ENCODE assay signal across 8 mouse cellular contexts in the genomic region with DNA sequence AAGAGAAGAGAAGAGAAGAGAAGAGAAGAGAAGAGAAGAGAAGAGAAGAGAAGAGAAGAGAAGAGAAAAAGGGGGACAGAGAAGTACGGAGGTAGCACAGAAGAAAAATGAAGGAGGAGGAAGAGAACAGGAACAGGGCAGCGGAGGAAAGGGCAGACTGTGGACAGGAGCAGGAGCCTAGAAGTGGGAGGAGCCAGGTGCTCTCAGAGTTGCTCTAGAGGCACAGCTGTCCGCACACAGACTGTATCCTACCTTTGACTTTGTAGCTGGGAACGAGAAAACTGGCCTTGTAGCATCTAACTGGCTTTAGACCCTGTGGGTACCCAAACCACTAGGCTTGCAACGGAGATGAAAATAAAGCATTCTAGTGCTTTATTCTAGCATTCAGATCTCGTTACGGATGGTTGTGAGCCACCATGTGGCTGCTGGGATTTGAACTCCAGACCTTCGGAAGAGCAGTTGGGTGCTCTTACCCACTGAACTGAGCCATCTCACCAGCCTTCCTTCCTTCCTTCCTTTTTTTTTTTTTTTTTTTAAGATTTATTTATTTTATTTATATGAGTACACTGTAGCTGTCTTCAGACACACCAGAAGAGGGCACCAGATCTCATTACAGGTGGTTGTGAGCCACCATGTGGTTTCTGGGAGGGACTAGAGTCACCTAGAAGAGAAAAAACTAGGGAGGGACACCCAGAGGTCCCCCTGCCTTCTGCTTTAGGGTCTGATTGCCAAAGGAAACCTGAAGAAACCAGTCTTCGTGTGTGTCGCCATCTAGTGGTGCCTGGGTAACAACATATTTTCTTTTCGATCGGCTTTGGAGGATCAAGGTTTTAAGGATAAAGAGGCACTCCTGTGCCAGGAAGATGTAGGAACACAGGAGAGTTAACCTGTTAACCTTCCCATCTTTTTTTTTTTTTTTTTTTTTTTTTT. TPM values are rescaled to one million over a fixed set of nuclear protein-coding genes. Genes with fewer than 3 reads are reported as not detected.
A peak's percentile ranks its signal among the peaks of the same experiment; 100 is the strongest.
DNase-seq lines count a peak whose midpoint lies in the region; ATAC-seq and TF ChIP-seq lines count a peak whose summit lies in the region.

No protein-coding gene starts in this region.

- peak; percentile 69 for TF ChIP-seq CTCF in cortical plate, adult 2 months (IDR thresholded peaks at IDR 0.05; ENCODE audit: extremely low read depth, insufficient read depth, low read length)

- H3K4me3 ChIP-seq in heart, embryonic 11.5 days (ENCODE audit: low read depth, low read length) = no peak overlapping the region
- no peak overlapping the region for H3K4me3 ChIP-seq in cortical plate, adult 2 months (ENCODE audit: insufficient read depth, low read length)

- no peak overlapping the region for H3K27ac ChIP-seq in heart, embryonic 11.5 days (ENCODE audit: low read depth, low read length)
- no peak overlapping the region for H3K27ac ChIP-seq in cortical plate, adult 2 months (ENCODE audit: insufficient read depth, low read length)

- no peaks in the 10 kb centered on the region for H3K36me3 ChIP-seq in heart, embryonic 11.5 days (ENCODE audit: control insufficient read depth, insufficient read depth, low read length)

- 51% methylated on average over 12 of the region's 12 CpGs for WGBS in heart, embryonic 11.5 days (ENCODE audit: insufficient replicate concordance)

- no peak for TF ChIP-seq POLR2A in cortical plate, adult 2 months (IDR thresholded peaks at IDR 0.05; ENCODE audit: extremely low read depth, insufficient read depth, low read length)

- ATAC-seq in heart, embryonic 11.5 days (replicated peaks; ENCODE audit: insufficient number of reproducible peaks, low FRiP score, low TSS enrichment) = no peak

- peak; percentile 63 to 81 for DNase-seq in heart, adult 18-20 months
- peak; percentile 49 for DNase-seq in urinary bladder, postnatal 25 days (ENCODE audit: low spot score)
- DNase-seq in urinary bladder, postnatal 4 days (ENCODE audit: low spot score in 2 of 2) = no peak
- peak; percentile 72 to 85 for DNase-seq in kidney, postnatal 36 days
- DNase-seq in mesoderm, embryonic 11.5 days (ENCODE audit: low read depth, low spot score) = peak; percentile 81
- DNase-seq in thymus, postnatal 14 days = peak; percentile 77

- no peak overlapping the region for H3K9ac ChIP-seq in heart, embryonic 11.5 days (ENCODE audit: low read depth, low read length)

- H3K4me2 ChIP-seq in heart, embryonic 11.5 days = no peak overlapping the region

- no peaks in the 10 kb centered on the region for H3K9me3 ChIP-seq in heart, embryonic 11.5 days (replicated peaks; ENCODE audit: control insufficient read depth, low read length)

- H3K4me1 ChIP-seq in heart, embryonic 11.5 days (ENCODE audit: control insufficient read depth, insufficient read depth, low read length) = peaks cover 9% of the 10 kb centered on the region
- no peaks in the 10 kb centered on the region; the same call in 1 of the 2 replicates for H3K4me1 ChIP-seq in cortical plate, adult 2 months (ENCODE audit: control insufficient read depth, insufficient read depth, low read length)

- no peaks in the 10 kb centered on the region for H3K27me3 ChIP-seq in heart, embryonic 11.5 days (ENCODE audit: control insufficient read depth, insufficient read depth, low read length)

RNA-seq across cellular contexts. Expression of a gene that starts 15.7 kb away (rescaled TPM):
- total RNA-seq in heart, adult 18-20 months (2021) = 10 to 100 TPM; 10.2 to 10.5 TPM
- 19.4 and 22.2 TPM in 2 replicates for polyA plus RNA-seq in heart, embryonic 11.5 days (2014; fragmentation: Nextera tagmentation; extraction: Ambion mirVana)
- polyA plus RNA-seq in cortical plate, adult 2 months (2012; rRNA removed) = 123 and 124 TPM in 2 replicates

RNA-seq across cellular contexts. Expression of a gene that starts 19.1 kb away (rescaled TPM):
- total RNA-seq in heart, adult 18-20 months (2021) = 1 to 10 TPM; 8.1 to 8.8 TPM
- polyA plus RNA-seq in heart, embryonic 11.5 days (2014; fragmentation: Nextera tagmentation; extraction: Ambion mirVana) = 13.5 and 15.5 TPM in 2 replicates
- polyA plus RNA-seq in cortical plate, adult 2 months (2012; rRNA removed) = 10.4 and 11.0 TPM in 2 replicates

RNA-seq across cellular contexts. Expression of a gene that starts 44.3 kb away (rescaled TPM):
- total RNA-seq in heart, adult 18-20 months (2021) = 10 to 100 TPM; 18.3 to 20.2 TPM
- polyA plus RNA-seq in heart, embryonic 11.5 days (2014; fragmentation: Nextera tagmentation; extraction: Ambion mirVana) = 36.8 and 37.8 TPM in 2 replicates
- 2.0 and 2.2 TPM in 2 replicates for polyA plus RNA-seq in cortical plate, adult 2 months (2012; rRNA removed)

Comparison
In these comparisons a context has a peak if more than half of its experiments do, and no peak if none do; other contexts are left out.
1. DNase-seq: peak in heart, adult 18-20 months (2 of 2), urinary bladder, postnatal 25 days (single experiment), kidney, postnatal 36 days (2 of 2), mesoderm, embryonic 11.5 days (single experiment) and thymus, postnatal 14 days (single experiment); none in urinary bladder, postnatal 4 days (0 of 2).
2. RNA of a gene that starts 44.3 kb away (polyA plus RNA-seq): 36.8 to 37.8 TPM in heart, embryonic 11.5 days; 2.0 to 2.2 TPM in cortical plate, adult 2 months; every median in the first group is over 10 times any median in the second.